Mouse (Mus musculus): ENCODE data around the gene Pphln1. TPM values are rescaled to one million over a fixed set of nuclear protein-coding genes. Genes with fewer than 3 reads are reported as not detected.

Gene Pphln1
- total RNA-seq, 2 experiments from 2014 or later, result 43.4 to 43.9 TPM

DNA sequence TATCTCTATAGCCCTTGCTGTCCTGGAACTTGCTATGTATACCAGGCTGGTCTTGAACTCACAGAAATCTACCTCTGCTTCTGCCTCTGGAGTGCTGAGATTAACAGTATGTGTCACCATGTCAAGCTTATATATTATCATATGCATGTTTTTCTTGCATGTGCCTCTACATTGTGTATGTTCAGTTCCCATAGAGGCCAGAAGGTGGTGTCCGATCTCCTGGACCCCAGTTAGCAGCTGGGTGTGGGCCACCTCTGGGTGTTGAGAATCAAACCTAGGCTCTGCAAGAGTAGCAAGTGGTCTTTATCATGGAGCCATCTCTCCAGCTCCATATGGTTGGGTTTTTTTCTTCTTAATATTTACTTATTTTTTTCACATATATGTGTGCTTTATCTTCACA lies 24.4 kb downstream of the Pphln1 start:
- DNase-seq (ENCODE audit: low spot score in 2 of 2), result no peak

- no peak for DNase-seq (ENCODE audit: low spot score in 2 of 2)
Observed at GRCm38 (mm10) chr15:93433811-93434210, 35.7 kb downstream of the Pphln1 start.

GRCm38 (mm10) chr15:93435998-93436397 lies 37.8 kb downstream of the Pphln1 start:
- no peak for DNase-seq (ENCODE audit: low spot score in 2 of 2)

- peak; percentile 35 to 82 for DNase-seq (ENCODE audit: low spot score in 2 of 2)
Observed at GRCm38 (mm10) chr15:93438663-93439062, 40.5 kb downstream of the Pphln1 start.

DNA sequence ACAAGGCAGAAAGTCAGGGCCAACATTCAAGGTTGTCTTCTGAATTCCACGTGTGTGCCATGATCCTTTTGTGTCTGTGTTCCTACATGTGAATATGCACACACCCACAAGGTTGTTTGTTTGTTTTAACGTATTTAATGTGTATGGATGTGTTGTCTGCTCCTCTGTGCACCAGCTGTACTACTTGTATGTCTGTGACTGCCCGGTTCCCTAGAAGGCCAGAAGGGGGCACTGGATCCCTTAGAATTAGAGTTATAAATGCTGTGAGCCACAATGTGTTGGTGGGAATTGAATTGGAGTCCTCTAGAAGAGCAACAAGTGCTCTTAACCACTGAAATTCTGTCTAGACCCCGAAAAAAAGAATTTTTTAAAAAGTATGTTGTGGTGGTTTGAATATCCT lies 44.1 kb downstream of the Pphln1 start:
- no peak for DNase-seq (ENCODE audit: low spot score in 2 of 2)

DNA sequence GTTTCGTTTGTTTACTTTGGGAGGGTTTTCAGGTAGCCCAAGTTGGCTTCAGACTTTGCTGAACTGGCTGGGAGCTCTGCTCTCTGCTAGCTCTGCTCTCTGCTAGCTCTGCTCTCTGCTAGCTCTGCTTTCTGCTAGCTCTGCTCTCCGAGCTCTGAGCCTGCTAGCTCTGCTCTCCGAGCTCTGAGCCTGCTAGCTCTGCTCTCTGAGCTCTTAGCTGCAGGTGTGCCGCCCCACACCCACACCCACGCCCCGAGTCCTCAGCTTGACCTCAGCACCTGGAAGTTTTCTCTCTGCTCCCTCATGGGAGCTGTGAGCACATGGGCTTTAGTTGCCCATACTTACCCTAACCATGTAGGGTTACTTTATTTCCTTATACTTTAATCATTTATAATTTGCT lies 45.5 kb downstream of the Pphln1 start:
- no peak for DNase-seq (ENCODE audit: low spot score in 2 of 2)

GRCm38 (mm10) chr15:93448862-93449261 lies 50.7 kb downstream of the Pphln1 start:
- DNase-seq (ENCODE audit: low spot score in 2 of 2), result no peak

- DNase-seq (ENCODE audit: low spot score in 2 of 2), result no peak
Observed at GRCm38 (mm10) chr15:93453296-93453695, 55.1 kb downstream of the Pphln1 start.

- no peak for DNase-seq (ENCODE audit: low spot score in 2 of 2)
Observed at GRCm38 (mm10) chr15:93456005-93456404, 57.9 kb downstream of the Pphln1 start.

GRCm38 (mm10) chr15:93459422-93459821 lies 61.3 kb downstream of the Pphln1 start:
- no peak for DNase-seq (ENCODE audit: low spot score in 2 of 2)

GRCm38 (mm10) chr15:93461066-93461465 lies 62.9 kb downstream of the Pphln1 start:
- no peak for DNase-seq (ENCODE audit: low spot score in 2 of 2)

DNA sequence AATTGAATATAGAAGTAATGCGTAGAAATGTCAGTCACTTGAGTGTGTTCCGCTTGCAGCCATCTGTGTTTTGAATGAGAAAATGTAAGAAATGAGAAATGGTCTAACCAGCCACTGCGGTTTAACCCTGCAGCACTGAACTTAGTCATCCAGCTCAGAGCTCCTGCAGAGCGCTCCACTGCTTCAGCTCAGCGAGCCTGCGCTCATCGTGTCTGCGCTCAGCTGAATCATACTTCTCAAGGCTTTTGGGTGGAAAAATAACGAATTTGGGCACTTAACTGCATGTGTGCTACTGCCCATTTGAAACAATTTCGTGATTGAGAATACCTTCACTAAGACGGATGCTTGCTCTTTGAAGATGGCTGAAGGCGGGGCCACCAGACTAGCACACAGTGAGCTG lies 73.5 kb downstream of the Pphln1 start:
- no peak for DNase-seq (ENCODE audit: low spot score in 2 of 2)

DNA sequence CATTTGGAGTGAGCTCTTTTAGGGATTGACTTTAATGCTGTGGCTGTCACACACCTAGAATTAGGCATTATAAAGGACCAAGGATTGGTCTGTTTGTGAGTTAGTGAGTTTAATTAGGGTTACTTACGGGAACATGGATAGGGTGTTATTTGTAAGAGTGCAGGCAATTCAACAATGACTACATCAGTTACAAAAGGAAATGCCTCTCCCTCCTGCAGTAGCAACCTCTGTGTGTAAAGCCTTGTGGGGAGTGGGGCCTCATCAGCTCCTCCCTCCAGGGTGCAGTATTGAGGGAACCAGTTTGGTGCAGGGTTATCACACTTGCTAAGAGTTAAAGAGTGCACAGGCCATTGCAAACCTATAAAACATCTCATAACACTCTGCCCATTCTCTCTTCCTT lies 73.9 kb downstream of the Pphln1 start:
- DNase-seq (ENCODE audit: low spot score in 2 of 2), result no peak

DNA sequence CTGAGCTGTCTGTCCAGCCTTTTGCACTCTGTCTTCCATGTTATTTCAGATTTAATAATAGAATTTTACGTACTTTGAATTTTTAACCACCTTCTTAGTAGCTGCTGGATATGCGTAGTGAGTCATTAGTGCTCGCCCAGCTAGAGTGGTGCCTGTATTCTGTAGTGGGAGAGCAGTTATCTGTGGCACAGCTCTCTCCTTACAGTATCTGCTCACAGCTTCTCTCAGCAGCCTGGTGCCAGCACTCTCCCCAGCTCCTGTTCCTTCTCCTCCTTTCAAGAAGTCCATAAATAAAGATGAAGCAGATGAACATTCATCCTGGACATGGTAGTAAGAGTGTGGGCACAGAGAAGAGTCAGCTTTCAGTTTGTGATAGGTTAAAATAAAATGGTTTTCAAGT lies 76.1 kb downstream of the Pphln1 start:
- no peak for DNase-seq (ENCODE audit: low spot score in 2 of 2)

DNA sequence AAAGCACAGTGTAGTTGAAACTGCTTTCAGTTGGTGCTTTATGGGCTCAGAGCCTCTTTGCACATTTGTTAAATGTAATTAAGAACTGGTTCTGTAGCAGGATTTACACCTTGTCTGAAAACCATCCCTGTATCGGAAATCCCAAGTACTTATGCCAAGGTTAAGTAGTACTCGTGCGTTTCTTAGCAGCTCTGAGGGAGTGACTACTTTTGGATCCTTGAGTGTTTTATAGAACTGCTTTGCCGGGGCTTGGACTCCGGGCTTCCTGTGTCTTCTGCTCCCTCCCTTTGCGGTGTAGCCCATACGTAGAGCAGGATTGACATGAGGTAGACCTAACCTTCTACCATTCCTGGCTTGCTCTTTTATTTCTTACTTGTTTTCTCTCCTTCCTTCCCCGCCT lies 77.5 kb downstream of the Pphln1 start:
- no peak for DNase-seq (ENCODE audit: low spot score in 2 of 2)

DNA sequence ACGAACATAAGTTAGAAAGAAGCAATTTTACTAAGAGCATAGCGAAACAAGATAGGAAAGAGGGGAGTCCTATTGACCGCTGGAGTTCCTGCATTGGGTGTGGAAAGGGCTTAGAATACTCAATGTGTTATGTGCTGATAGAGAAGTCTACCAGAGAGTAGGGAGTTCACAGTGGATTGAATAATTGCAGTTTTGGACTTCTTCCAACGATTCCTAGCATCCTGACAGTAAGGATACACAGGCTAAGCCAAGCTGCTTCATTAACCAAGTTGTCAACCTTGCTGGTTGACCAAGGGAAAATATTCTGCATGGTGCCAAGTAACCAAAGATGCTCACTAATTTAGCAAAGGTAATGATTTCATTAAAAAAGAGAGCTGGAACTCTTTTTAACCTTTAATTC lies 79.6 kb downstream of the Pphln1 start:
- DNase-seq (ENCODE audit: low spot score in 2 of 2), result no peak

GRCm38 (mm10) chr15:93478676-93479075 lies 80.5 kb downstream of the Pphln1 start:
- no peak for DNase-seq (ENCODE audit: low spot score in 2 of 2)

DNA sequence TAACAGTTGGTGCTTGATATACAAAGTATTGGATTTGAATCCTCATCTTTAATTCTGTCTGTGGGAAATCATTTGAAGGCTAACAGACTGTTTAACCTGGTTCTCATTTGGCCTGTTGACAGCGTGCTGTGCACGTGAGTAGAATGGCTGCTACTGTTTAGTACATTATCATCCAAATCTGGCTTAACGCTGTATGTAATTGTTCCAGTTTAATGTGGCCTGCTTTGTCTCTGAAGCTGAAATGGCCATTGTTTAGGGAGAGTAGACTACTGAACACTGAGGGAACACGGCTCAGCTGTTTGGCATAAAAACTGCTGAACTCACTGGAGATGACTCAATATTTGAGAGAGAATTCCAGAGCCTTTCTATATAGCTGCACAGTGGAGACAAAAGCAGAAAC lies 81.3 kb downstream of the Pphln1 start:
- peak; percentile 33 to 71 for DNase-seq (ENCODE audit: low spot score in 2 of 2)

- DNase-seq (ENCODE audit: low spot score in 2 of 2), result no peak
Observed at GRCm38 (mm10) chr15:93481112-93481511, 83.0 kb downstream of the Pphln1 start.

DNA sequence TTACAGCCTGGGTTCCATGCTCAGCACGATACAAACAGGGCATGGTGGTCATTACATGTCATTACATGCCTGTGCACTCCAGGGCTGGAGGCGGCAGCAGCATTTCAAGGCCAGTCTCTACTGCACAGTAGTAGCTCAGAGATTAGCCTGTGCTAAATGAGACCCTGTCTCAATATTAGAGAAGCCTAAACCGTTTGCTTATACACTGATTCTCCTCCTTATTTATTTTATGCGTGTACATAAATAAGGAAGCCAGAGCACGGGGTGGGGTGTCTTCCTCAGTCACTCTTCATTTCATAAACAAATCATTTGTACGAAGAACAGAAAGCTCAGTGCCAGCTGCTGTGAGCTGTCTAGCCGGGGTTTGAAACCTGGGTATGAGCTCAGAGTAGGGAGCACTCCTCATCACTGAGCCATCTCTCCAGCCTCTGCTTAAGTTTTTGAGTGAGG lies 86.1 kb downstream of the Pphln1 start:
- no peak for DNase-seq (ENCODE audit: low spot score in 2 of 2)

DNA sequence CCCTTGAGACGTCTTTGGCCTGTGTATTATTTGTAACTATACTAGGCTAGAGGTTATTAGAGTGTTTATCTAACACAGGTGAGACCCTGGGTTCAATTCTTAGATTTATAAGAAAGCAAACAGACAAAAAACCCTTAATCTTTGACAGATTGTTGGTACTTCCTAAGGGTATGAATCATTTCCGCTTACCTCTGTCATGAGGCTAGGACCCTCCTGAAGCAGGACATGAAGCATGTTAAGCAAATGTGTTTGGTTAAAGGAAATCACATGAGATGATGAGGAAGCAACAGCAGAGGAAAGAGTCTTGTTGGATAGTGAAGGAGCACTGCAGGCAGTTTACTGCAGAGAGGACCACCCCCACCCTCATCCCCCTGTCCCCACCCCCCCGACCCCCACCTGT lies 87.1 kb downstream of the Pphln1 start:
- no peak for DNase-seq (ENCODE audit: low spot score in 2 of 2)

- DNase-seq (ENCODE audit: low spot score in 2 of 2), result no peak
Observed at GRCm38 (mm10) chr15:93486066-93486465, 87.9 kb downstream of the Pphln1 start.

GRCm38 (mm10) chr15:93489597-93489996 lies 91.4 kb downstream of the Pphln1 start:
- DNase-seq (ENCODE audit: low spot score in 2 of 2), result no peak

- DNase-seq (ENCODE audit: low spot score in 2 of 2), result no peak
Observed at GRCm38 (mm10) chr15:93494700-93495099, 96.5 kb downstream of the Pphln1 start.
